Mouse (Mus musculus) myocyte (in vitro differentiated cells): ENCODE results near the gene Gm9789. TPM values are rescaled to one million over a fixed set of nuclear protein-coding genes. Genes with fewer than 3 reads are reported as not detected.
"Not testable (repeated sequence)": the region's sequence is repeated elsewhere in the genome, so short reads cannot be mapped to it uniquely, and the experiment has no call there.

Experiments
- H3K27me3 ChIP-seq: one replicate; pipeline ENCODE4 v1.6.1; 2011; ENCODE audit not compliant: control insufficient read depth, insufficient read depth, insufficient read length
- H3K36me3 ChIP-seq: one replicate; pipeline ENCODE4 v1.6.1; 2011; ENCODE audit not compliant: control insufficient read depth, insufficient read depth
- H3K4me2 ChIP-seq: one replicate; pipeline ENCODE4 v1.6.1; 2011; ENCODE audit warnings: low read depth, control low read depth
- H3K4me3 ChIP-seq: one replicate; pipeline ENCODE4 v1.5.1; 2011; ENCODE audit warnings: mild to moderate bottlenecking, control low read depth, moderate library complexity
- H3K79me2 ChIP-seq: one replicate; pipeline ENCODE4 v1.6.1; 2011; ENCODE audit not compliant: control insufficient read depth, insufficient read depth
- H3ac ChIP-seq: one replicate; pipeline ENCODE4 v1.6.1; 2011; ENCODE audit not compliant: control insufficient read depth, insufficient read length
- CEBPB ChIP-seq: IDR thresholded peaks from 2 replicates; pipeline ENCODE4 v1.6.1; 2011; ENCODE audit warnings: mild to moderate bottlenecking, moderate library complexity; ENCODE audit not compliant: poor library complexity, insufficient read depth, severe bottlenecking
- E2F4 ChIP-seq: IDR thresholded peaks from one replicate; pipeline ENCODE4 v1.6.1; 2011; ENCODE audit warnings: mild to moderate bottlenecking, control low read depth, moderate library complexity; ENCODE audit not compliant: insufficient read depth
- MAX ChIP-seq: IDR thresholded peaks from one replicate; pipeline ENCODE4 v1.6.1; 2011; ENCODE audit warnings: low read depth, mild to moderate bottlenecking, control low read depth
- MYOD1 ChIP-seq, 3 experiments: IDR thresholded peaks; one replicate each; pipeline ENCODE4 v1.6.1; 2011; ENCODE audit warnings: control low read depth in 2 of 3, low read depth in 2 of 3, mild to moderate bottlenecking in 2 of 3, moderate library complexity in 1 of 3; ENCODE audit not compliant: insufficient read length in 2 of 3, control insufficient read depth in 1 of 3
- MYOG ChIP-seq, 3 experiments: IDR thresholded peaks; one replicate each; pipeline ENCODE4 v1.6.1; 2011; ENCODE audit warnings: control low read depth in 2 of 3, low read depth in 2 of 3, mild to moderate bottlenecking in 2 of 3; ENCODE audit not compliant: insufficient read length in 2 of 3, control insufficient read depth in 1 of 3, insufficient read depth in 1 of 3
- POLR2A ChIP-seq: IDR thresholded peaks from one replicate; pipeline ENCODE4 v1.6.1; 2011; ENCODE audit warnings: low read depth, mild to moderate bottlenecking, control low read depth, moderate library complexity; ENCODE audit not compliant: insufficient read length
- POLR2AphosphoS2 ChIP-seq: IDR thresholded peaks from one replicate; pipeline ENCODE4 v1.6.1; 2011; ENCODE audit warnings: low read depth, control low read depth; ENCODE audit not compliant: insufficient read length
- REST ChIP-seq: IDR thresholded peaks from one replicate; pipeline ENCODE4 v1.6.1; 2011; ENCODE audit warnings: mild to moderate bottlenecking, control low read depth, moderate library complexity; ENCODE audit not compliant: insufficient read depth, insufficient read length
- SRF ChIP-seq: IDR thresholded peaks from one replicate; pipeline ENCODE4 v1.6.1; 2011; ENCODE audit warnings: low read depth; ENCODE audit not compliant: control insufficient read depth, insufficient read length
- TCF12 ChIP-seq: IDR thresholded peaks from one replicate; pipeline ENCODE4 v1.6.1; 2011; ENCODE audit warnings: mild to moderate bottlenecking, control low read depth; ENCODE audit not compliant: poor library complexity, insufficient read depth, severe bottlenecking
- TCF3 ChIP-seq: IDR thresholded peaks from one replicate; pipeline ENCODE4 v1.6.1; 2011; ENCODE audit warnings: low read depth, control low read depth; ENCODE audit not compliant: insufficient read length
- USF1 ChIP-seq: IDR thresholded peaks from one replicate; pipeline ENCODE4 v1.6.1; 2011; ENCODE audit warnings: low read depth, mild to moderate bottlenecking, control low read depth, moderate library complexity
- polyA plus RNA-seq: library from polyadenylated mRNA; unstranded; fragments of >200 nt; fragmentation: generic; extraction: Trizol; gene quantifications from one replicate; pipeline ENCODE4 v1.2.1, GENCODE M21; 2012; ENCODE audit warnings: missing spikeins

Gm9789 gene
- not detected for polyA plus RNA-seq

DNA sequence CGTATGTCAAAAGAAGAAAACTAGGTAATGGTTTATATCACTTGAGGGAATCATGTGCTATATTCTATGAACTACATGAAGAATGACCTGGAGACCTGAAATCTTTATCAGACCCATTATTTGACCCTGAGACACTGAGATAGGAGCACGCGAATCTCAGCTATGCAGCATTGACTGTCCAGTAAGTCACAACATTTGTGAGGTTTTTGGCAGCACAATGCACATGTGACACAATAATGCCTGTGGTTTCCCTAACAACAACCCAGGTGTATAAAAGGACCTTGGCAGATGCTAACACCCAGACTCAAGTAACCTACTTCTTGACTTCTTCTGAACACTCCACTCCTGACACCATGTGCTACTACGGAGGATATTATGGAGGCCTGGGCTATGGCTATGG is at the start of gene Gm9789:
TSS of gene Gm9789 (plus strand) at position 301 of the 400 bp plus-strand sequence.
- Histone ChIP-seq H3K27me3 (no peaks in the 10 kb centered on the region), H3ac (no peak within 1 kb of the TSS), H3K4me2 (no peak within 1 kb of the TSS), H3K79me2 (no peaks in the 10 kb centered on the region), H3K36me3 (no peaks in the 10 kb centered on the region), H3K4me3 (no peak within 1 kb of the TSS)
- TF ChIP-seq MYOG (IDR thresholded peaks at IDR 0.05; ENCODE audit: control insufficient read depth in 1 of 3, insufficient read depth in 1 of 3, insufficient read length in 2 of 3, low read depth in 2 of 3) (no peak), MAX (no peak), E2F4 (no peak), TCF12 (no peak), CEBPB (no peak), REST (no peak), POLR2AphosphoS2 (no peak), SRF (no peak), USF1 (no peak), MYOD1 (IDR thresholded peaks at IDR 0.05; ENCODE audit: control insufficient read depth in 1 of 3, insufficient read length in 2 of 3, low read depth in 2 of 3) (no peak), POLR2A (no peak), TCF3 (no peak)

DNA sequence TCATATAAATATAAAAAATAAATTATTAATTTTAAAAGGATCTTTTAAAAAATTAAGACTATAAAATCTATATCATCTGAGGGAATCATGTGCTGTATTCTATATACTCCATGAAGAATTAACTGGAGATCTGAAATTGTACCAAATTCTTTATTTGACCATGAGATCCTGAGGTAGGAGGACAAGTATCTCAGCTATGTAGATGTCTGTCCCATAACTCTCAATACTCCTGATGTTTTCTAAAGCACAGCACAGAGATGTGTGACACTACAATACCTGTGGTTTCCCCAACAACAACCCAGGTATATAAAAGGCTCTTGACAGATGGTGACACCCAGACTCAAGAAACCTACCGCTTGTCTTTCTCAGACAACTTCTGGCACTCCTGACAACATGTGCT is 17.2 kb upstream of the Gm9789 start, which contains the start of gene Gm6358:
TSS of gene Gm6358 (plus strand) at position 301 of the 400 bp plus-strand sequence.
- TF ChIP-seq MYOG (IDR thresholded peaks at IDR 0.05; ENCODE audit: control insufficient read depth in 1 of 3, insufficient read depth in 1 of 3, insufficient read length in 2 of 3, low read depth in 2 of 3) = no peak
- TF ChIP-seq CEBPB = no peak
- TF ChIP-seq SRF = no peak
- TF ChIP-seq MYOD1 (IDR thresholded peaks at IDR 0.05; ENCODE audit: control insufficient read depth in 1 of 3, insufficient read length in 2 of 3, low read depth in 2 of 3) = no peak
- no peak for TF ChIP-seq TCF3
- TF ChIP-seq E2F4 = no peak
- TF ChIP-seq POLR2A = no peak
- TF ChIP-seq MAX = no peak
- TF ChIP-seq USF1 = no peak
- TF ChIP-seq POLR2AphosphoS2 = no peak
- no peak for TF ChIP-seq REST

DNA sequence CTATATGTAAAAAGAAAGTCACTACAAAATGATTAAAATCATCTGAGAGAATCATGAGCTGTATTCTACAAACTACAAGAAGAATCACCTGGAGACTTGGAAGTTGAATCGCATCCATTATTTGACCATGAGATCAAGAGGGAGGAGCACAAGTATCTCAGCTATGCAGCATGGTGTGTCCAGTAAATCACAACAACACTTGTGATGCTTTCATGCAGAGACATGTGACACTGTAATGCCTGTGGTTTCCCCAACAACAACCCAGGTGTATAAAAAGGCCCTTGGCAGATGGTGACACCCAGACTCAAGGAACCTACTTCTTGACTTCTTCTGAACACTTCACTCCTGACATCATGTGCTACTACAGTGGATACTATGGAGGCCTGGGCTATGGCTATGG is 7.0 kb upstream of the Gm9789 start, which contains the start of gene Gm10061:
TSS of gene Gm10061 (plus strand) at position 301 of the 400 bp plus-strand sequence.
- TF ChIP-seq MAX = no peak
- TF ChIP-seq TCF3 = no peak
- no peak for TF ChIP-seq E2F4
- no peak for TF ChIP-seq POLR2AphosphoS2
- no peak for TF ChIP-seq POLR2A
- TF ChIP-seq REST = no peak
- no peak for TF ChIP-seq MYOG (IDR thresholded peaks at IDR 0.05; ENCODE audit: control insufficient read depth in 1 of 3, insufficient read depth in 1 of 3, insufficient read length in 2 of 3, low read depth in 2 of 3)
- no peak for TF ChIP-seq SRF
- no peak for TF ChIP-seq USF1
- Histone ChIP-seq H3K36me3 (no peaks in the 10 kb centered on the region), H3ac (no peak within 1 kb of the TSS), H3K27me3 (no peaks in the 10 kb centered on the region), H3K4me2 (no peak within 1 kb of the TSS), H3K4me3 (no peak within 1 kb of the TSS), H3K79me2 (no peaks in the 10 kb centered on the region)

More for the DNA sequence above, 17.2 kb upstream of the Gm9789 start, which contains the start of gene Gm6358:
- Histone ChIP-seq H3K4me3 (no peak within 1 kb of the TSS), H3K4me2 (no peak within 1 kb of the TSS), H3K36me3 (no peaks in the 10 kb centered on the region), H3K27me3 (no peaks in the 10 kb centered on the region), H3K79me2 (no peaks in the 10 kb centered on the region), H3ac (no peak within 1 kb of the TSS)

DNA sequence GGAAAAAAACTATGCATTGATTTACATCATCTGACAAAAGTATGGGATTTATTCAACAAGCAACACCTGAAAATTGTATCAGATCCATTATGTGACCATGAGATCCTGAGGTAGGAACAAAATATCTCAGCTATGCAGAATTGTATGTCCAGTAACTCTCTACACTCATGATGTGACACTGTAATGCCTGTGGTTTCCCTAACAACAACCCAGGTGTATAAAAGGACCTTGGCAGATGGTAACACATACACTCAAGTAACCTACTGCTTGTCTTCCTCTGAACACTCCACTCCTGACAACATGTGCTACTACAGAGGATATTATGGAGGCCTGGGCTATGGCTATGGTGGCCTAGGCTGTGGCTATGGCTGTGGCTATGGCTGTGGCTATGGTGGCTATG is 11.4 kb downstream of the Gm9789 start, which contains the start of gene Gm7735:
TSS of gene Gm7735 (plus strand) at position 301 of the 400 bp plus-strand sequence.
- H3K27me3 ChIP-seq, H3K4me2 ChIP-seq, H3K79me2 ChIP-seq, H3ac ChIP-seq, H3K4me3 ChIP-seq, H3K36me3 ChIP-seq: not testable (repeated sequence)

DNA sequence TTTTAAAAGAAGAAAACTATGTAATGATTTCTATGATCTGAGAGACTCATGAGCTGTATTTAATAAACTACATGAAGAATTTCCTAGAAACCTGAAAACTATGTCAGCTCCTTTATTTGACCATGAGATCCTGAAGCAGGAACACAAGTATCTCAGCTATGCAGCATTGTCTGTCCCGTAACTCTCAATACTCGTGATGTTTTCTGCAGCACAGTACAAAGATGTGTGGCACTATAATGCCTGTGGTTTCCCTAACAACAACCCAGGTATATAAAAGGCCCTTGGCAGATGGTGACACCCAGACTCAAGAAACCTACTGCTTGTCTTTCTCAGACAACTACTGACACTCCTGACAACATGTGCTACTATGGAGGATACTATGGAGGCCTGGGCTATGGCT is 16.7 kb downstream of the Gm9789 start, which contains the start of gene 1110057P08Rik:
TSS of gene 1110057P08Rik (plus strand) at position 301 of the 400 bp plus-strand sequence.
- TF ChIP-seq TCF12 (no peak), MYOG (IDR thresholded peaks at IDR 0.05; ENCODE audit: control insufficient read depth in 1 of 3, insufficient read depth in 1 of 3, insufficient read length in 2 of 3, low read depth in 2 of 3) (no peak), USF1 (no peak), MAX (no peak), POLR2AphosphoS2 (no peak), REST (no peak), CEBPB (no peak), MYOD1 (IDR thresholded peaks at IDR 0.05; ENCODE audit: control insufficient read depth in 1 of 3, insufficient read length in 2 of 3, low read depth in 2 of 3) (no peak), TCF3 (no peak), E2F4 (no peak), SRF (no peak), POLR2A (no peak)
- Histone ChIP-seq H3K4me3 (no peak within 1 kb of the TSS), H3K79me2 (no peaks in the 10 kb centered on the region), H3K36me3 (no peaks in the 10 kb centered on the region), H3K27me3 (no peaks in the 10 kb centered on the region), H3K4me2 (no peak within 1 kb of the TSS), H3ac (no peak within 1 kb of the TSS)
